Mouse (Mus musculus) mesoderm, embryonic 11.5 days (tissue): ENCODE results near the gene Hoxd1.

Experiments
- DNase-seq: peaks from one replicate; pipeline ENCODE4 v3.0.0-alpha.2; 2012; ENCODE audit warnings: low read depth, low spot score

The Hoxd1 gene

GRCm38 (mm10) chr2:74732513-74733316 is 30.1 kb upstream of the Hoxd1 start:
- DNase-seq: no peak

- DNase-seq: peak; percentile 87
Observed at GRCm38 (mm10) chr2:74733317-74733661, 29.5 kb upstream of the Hoxd1 start.

- DNase-seq: no peak
Observed at GRCm38 (mm10) chr2:74733765-74734164, 29.0 kb upstream of the Hoxd1 start.

- peak; percentile 91 for DNase-seq
Observed at GRCm38 (mm10) chr2:74734451-74734850, 28.3 kb upstream of the Hoxd1 start.

- no peak for DNase-seq
Observed at GRCm38 (mm10) chr2:74734996-74735811, 27.6 kb upstream of the Hoxd1 start.

GRCm38 (mm10) chr2:74735851-74736687 is 26.7 kb upstream of the Hoxd1 start:
- no peak for DNase-seq

- no peak for DNase-seq
Observed at GRCm38 (mm10) chr2:74736688-74737577, 25.8 kb upstream of the Hoxd1 start.

GRCm38 (mm10) chr2:74737578-74738070 is 25.2 kb upstream of the Hoxd1 start:
- no peak for DNase-seq

GRCm38 (mm10) chr2:74738623-74739475 is 23.9 kb upstream of the Hoxd1 start:
- peak; percentile 84 for DNase-seq

GRCm38 (mm10) chr2:74739476-74739800 is 23.3 kb upstream of the Hoxd1 start:
- no peak for DNase-seq

- no peak for DNase-seq
Observed at GRCm38 (mm10) chr2:74739869-74740268, 22.9 kb upstream of the Hoxd1 start.

GRCm38 (mm10) chr2:74740311-74741091 is 22.3 kb upstream of the Hoxd1 start:
- DNase-seq: peak; percentile 87

- DNase-seq: no peak
Observed at GRCm38 (mm10) chr2:74741252-74741978, 21.4 kb upstream of the Hoxd1 start.

- no peak for DNase-seq
Observed at GRCm38 (mm10) chr2:74741979-74742277, 20.9 kb upstream of the Hoxd1 start.

GRCm38 (mm10) chr2:74745540-74746297 is 17.1 kb upstream of the Hoxd1 start:
- DNase-seq: peak; percentile 80

GRCm38 (mm10) chr2:74746298-74746921 is 16.4 kb upstream of the Hoxd1 start:
- DNase-seq: peak; percentile 37

GRCm38 (mm10) chr2:74747006-74747405 is 15.8 kb upstream of the Hoxd1 start:
- peak; percentile 76 for DNase-seq
